Mouse (Mus musculus) stomach, embryonic 14.5 days (tissue): ENCODE data around the gene Clstn2. TPM values are rescaled to one million over a fixed set of nuclear protein-coding genes. Genes with fewer than 3 reads are reported as not detected.

Experiments used
- ATAC-seq: fragments of 200-750 bp; cut with Nextera tagmentation; 2 replicates; pipeline ENCODE4 v1.8.0; 2017; ENCODE audit warnings: low read depth, moderate TSS enrichment; ENCODE audit not compliant: insufficient number of reproducible peaks, insufficient read depth, low FRiP score
- H3K27ac ChIP-seq: fragments of 300-500 bp; sonication (generic); 2 replicates; pipeline ENCODE4 v1.5.1; 2014; ENCODE audit warnings: mild to moderate bottlenecking, low read length, moderate library complexity, mixed read lengths
- H3K27me3 ChIP-seq: fragments of 300-500 bp; sonication (generic); 2 replicates; pipeline ENCODE4 v1.6.1; 2014; ENCODE audit warnings: low read length, control low read depth, mixed read lengths; ENCODE audit not compliant: control insufficient read depth, insufficient read depth
- H3K36me3 ChIP-seq: fragments of 300-500 bp; sonication (generic); 2 replicates; pipeline ENCODE4 v1.6.1; 2014; ENCODE audit warnings: mild to moderate bottlenecking, control low read depth, low read length, moderate library complexity, mixed read lengths; ENCODE audit not compliant: control insufficient read depth, insufficient read depth
- H3K4me1 ChIP-seq: fragments of 300-500 bp; sonication (generic); 2 replicates; pipeline ENCODE4 v1.6.1; 2014; ENCODE audit warnings: low read length, control low read depth, mixed read lengths; ENCODE audit not compliant: control insufficient read depth, insufficient read depth
- H3K4me2 ChIP-seq: fragments of 300-500 bp; sonication (generic); replicated peaks from 2 replicates; pipeline ENCODE4 v1.6.1; 2014; ENCODE audit warnings: low read depth, low read length, control low read depth
- H3K4me3 ChIP-seq: fragments of 300-500 bp; sonication (generic); 2 replicates; pipeline ENCODE4 v1.5.1; 2014; ENCODE audit warnings: low read depth, low read length, control low read depth
- H3K9ac ChIP-seq: fragments of 300-500 bp; sonication (generic); replicated peaks from 2 replicates; pipeline ENCODE4 v1.6.1; 2014; ENCODE audit warnings: low read depth, mild to moderate bottlenecking, control low read depth, low read length, moderate library complexity, mixed read lengths
- H3K9me3 ChIP-seq: fragments of 300-500 bp; sonication (generic); 2 replicates; pipeline ENCODE4 v1.6.1; 2016; ENCODE audit warnings: low read depth, low read length, control low read depth; ENCODE audit not compliant: control insufficient read depth
- WGBS: fragments of 180-500 bp; shearing (Covaris S2); extraction: QIAGEN DNeasy Blood & Tissue Kit; methylation state at CpG from one replicate; pipeline ENCODE4 v1.1.7; 2014; 5-methylcytosine and 5-hydroxymethylcytosine counted together
- polyA plus RNA-seq: library from polyadenylated mRNA; unstranded; fragments of >200 nt; fragmentation: Nextera tagmentation; extraction: Ambion mirVana; gene quantifications from 2 replicates; pipeline ENCODE4 v1.2.1, GENCODE M21; 2014

The Clstn2 gene
- polyA plus RNA-seq, 1 experiment from 2014 or later: 2.0 TPM

- Histone ChIP-seq H3K27me3 (no peaks in the 10 kb centered on the region), H3K4me1 (no peaks in the 10 kb centered on the region), H3K4me3 (no peak overlapping the region), H3K9me3 (no peaks in the 10 kb centered on the region), H3K27ac (no peak overlapping the region), H3K4me2 (no peak overlapping the region), H3K36me3 (no peaks in the 10 kb centered on the region), H3K9ac (no peak overlapping the region)
- WGBS: 68% methylated on average over 3 of the region's 3 CpGs
- ATAC-seq: no peak
Measured at GRCm38 (mm10) chr9:98025548-98025947, 7.4 kb downstream of the Clstn2 start.

GRCm38 (mm10) chr9:98023069-98023468 is 9.9 kb downstream of the Clstn2 start:
- H3K36me3 ChIP-seq: no peaks in the 10 kb centered on the region
- H3K4me1 ChIP-seq: no peaks in the 10 kb centered on the region
- WGBS: 82% methylated on average over 11 of the region's 11 CpGs
- H3K27ac ChIP-seq: no peak overlapping the region
- H3K9me3 ChIP-seq: no peaks in the 10 kb centered on the region
- no peak overlapping the region for H3K4me3 ChIP-seq
- no peaks in the 10 kb centered on the region for H3K27me3 ChIP-seq
- H3K4me2 ChIP-seq: no peak overlapping the region
- no peak overlapping the region for H3K9ac ChIP-seq
- no peak for ATAC-seq

- Histone ChIP-seq H3K9ac (no peak overlapping the region), H3K9me3 (no peaks in the 10 kb centered on the region), H3K36me3 (no peaks in the 10 kb centered on the region), H3K4me1 (no peaks in the 10 kb centered on the region), H3K27me3 (no peaks in the 10 kb centered on the region), H3K4me2 (no peak overlapping the region), H3K4me3 (no peak overlapping the region), H3K27ac (no peak overlapping the region)
- ATAC-seq: no peak
- 80% methylated on average over 2 of the region's 2 CpGs for WGBS
Measured at GRCm38 (mm10) chr9:98019876-98020275, 13.1 kb downstream of the Clstn2 start.

GRCm38 (mm10) chr9:98018687-98019086 is 14.3 kb downstream of the Clstn2 start:
- ATAC-seq: no peak
- Histone ChIP-seq H3K4me1 (no peaks in the 10 kb centered on the region), H3K27me3 (no peaks in the 10 kb centered on the region), H3K4me2 (no peak overlapping the region), H3K9me3 (no peaks in the 10 kb centered on the region), H3K4me3 (no peak overlapping the region), H3K27ac (no peak overlapping the region), H3K9ac (no peak overlapping the region), H3K36me3 (no peaks in the 10 kb centered on the region)
- WGBS: 85% methylated on average over 5 of the region's 5 CpGs

GRCm38 (mm10) chr9:98016576-98016975 is 16.4 kb downstream of the Clstn2 start:
- no peaks in the 10 kb centered on the region for H3K27me3 ChIP-seq
- H3K4me3 ChIP-seq: no peak overlapping the region
- H3K36me3 ChIP-seq: no peaks in the 10 kb centered on the region
- no peaks in the 10 kb centered on the region for H3K4me1 ChIP-seq
- H3K4me2 ChIP-seq: no peak overlapping the region
- ATAC-seq: no peak
- 85% methylated on average over 5 of the region's 5 CpGs for WGBS
- H3K27ac ChIP-seq: no peak overlapping the region
- no peak overlapping the region for H3K9ac ChIP-seq
- H3K9me3 ChIP-seq: no peaks in the 10 kb centered on the region; the same call in 1 of the 2 replicates

GRCm38 (mm10) chr9:97996349-97996748 is 36.6 kb downstream of the Clstn2 start:
- no peak overlapping the region for H3K27ac ChIP-seq
- ATAC-seq: no peak
- no peak overlapping the region for H3K4me3 ChIP-seq
- no peak overlapping the region for H3K4me2 ChIP-seq
- no peaks in the 10 kb centered on the region for H3K4me1 ChIP-seq
- H3K9me3 ChIP-seq: no peaks in the 10 kb centered on the region
- H3K27me3 ChIP-seq: no peaks in the 10 kb centered on the region
- no peak overlapping the region for H3K9ac ChIP-seq
- 79% methylated on average over 5 of the region's 5 CpGs for WGBS
- H3K36me3 ChIP-seq: no peaks in the 10 kb centered on the region

- H3K4me2 ChIP-seq: no peak overlapping the region
- H3K27ac ChIP-seq: no peak overlapping the region
- H3K36me3 ChIP-seq: no peaks in the 10 kb centered on the region
- WGBS: 52% methylated on average over 4 of the region's 4 CpGs
- H3K9ac ChIP-seq: no peak overlapping the region
- no peak overlapping the region for H3K4me3 ChIP-seq
- H3K9me3 ChIP-seq: no peaks in the 10 kb centered on the region
- no peaks in the 10 kb centered on the region for H3K4me1 ChIP-seq
- no peaks in the 10 kb centered on the region for H3K27me3 ChIP-seq
- no peak for ATAC-seq
Measured at GRCm38 (mm10) chr9:97995723-97996122, 37.3 kb downstream of the Clstn2 start.

GRCm38 (mm10) chr9:97992131-97992530 is 40.9 kb downstream of the Clstn2 start:
- no peak overlapping the region for H3K4me3 ChIP-seq
- no peaks in the 10 kb centered on the region for H3K4me1 ChIP-seq
- H3K27me3 ChIP-seq: no peaks in the 10 kb centered on the region
- ATAC-seq: no peak
- no peak overlapping the region for H3K27ac ChIP-seq
- H3K4me2 ChIP-seq: no peak overlapping the region
- H3K9me3 ChIP-seq: no peaks in the 10 kb centered on the region
- no peak overlapping the region for H3K9ac ChIP-seq
- 60% methylated on average over 4 of the region's 4 CpGs for WGBS
- no peaks in the 10 kb centered on the region for H3K36me3 ChIP-seq

GRCm38 (mm10) chr9:97977339-97977738 is 55.6 kb downstream of the Clstn2 start:
- no peak overlapping the region for H3K4me2 ChIP-seq
- H3K27me3 ChIP-seq: no peaks in the 10 kb centered on the region
- no peaks in the 10 kb centered on the region for H3K9me3 ChIP-seq
- 91% methylated on average over 3 of the region's 3 CpGs for WGBS
- no peak overlapping the region for H3K4me3 ChIP-seq
- no peaks in the 10 kb centered on the region for H3K36me3 ChIP-seq
- H3K27ac ChIP-seq: no peak overlapping the region
- H3K4me1 ChIP-seq: no peaks in the 10 kb centered on the region
- H3K9ac ChIP-seq: no peak overlapping the region
- ATAC-seq: no peak
